Mouse (Mus musculus) Muller cell, postnatal 12 days (primary cell): ENCODE data around the gene Atxn1.

Experiments used
- DNase-seq: peaks from one replicate; pipeline ENCODE4 v3.0.0-alpha.2; 2015; ENCODE audit errors: inconsistent ontology term

Atxn1 gene

GRCm38 (mm10) chr13:45577366-45577765, 387.4 kb downstream of the Atxn1 start:
- DNase-seq, result no peak

- DNase-seq, result peak; percentile 64
Measured at GRCm38 (mm10) chr13:45576185-45576584, 388.6 kb downstream of the Atxn1 start.

GRCm38 (mm10) chr13:45572768-45573167, 392.0 kb downstream of the Atxn1 start:
- no peak for DNase-seq

GRCm38 (mm10) chr13:45571795-45572262, 393.0 kb downstream of the Atxn1 start:
- peak; percentile 64 for DNase-seq

- DNase-seq, result peak; percentile 30
Measured at GRCm38 (mm10) chr13:45569932-45570331, 394.9 kb downstream of the Atxn1 start.

- no peak for DNase-seq
Measured at GRCm38 (mm10) chr13:45564946-45565345, 399.9 kb downstream of the Atxn1 start.

GRCm38 (mm10) chr13:45562011-45562410, 402.8 kb downstream of the Atxn1 start:
- DNase-seq, result peak; percentile 71

GRCm38 (mm10) chr13:45560543-45560942, 404.3 kb downstream of the Atxn1 start:
- no peak for DNase-seq

GRCm38 (mm10) chr13:45559258-45559657, 405.6 kb downstream of the Atxn1 start:
- no peak for DNase-seq

- DNase-seq, result no peak
Measured at GRCm38 (mm10) chr13:45558367-45558766, 406.4 kb downstream of the Atxn1 start.

GRCm38 (mm10) chr13:45553674-45554073, 411.1 kb downstream of the Atxn1 start:
- DNase-seq, result no peak

GRCm38 (mm10) chr13:45547549-45547948, 417.3 kb downstream of the Atxn1 start:
- DNase-seq, result no peak

- DNase-seq, result no peak
Measured at GRCm38 (mm10) chr13:45546946-45547345, 417.9 kb downstream of the Atxn1 start.

- DNase-seq, result no peak
Measured at GRCm38 (mm10) chr13:45545974-45546373, 418.8 kb downstream of the Atxn1 start.

- peak; percentile 80 for DNase-seq
Measured at GRCm38 (mm10) chr13:45539205-45539568, 425.6 kb downstream of the Atxn1 start.

- DNase-seq, result no peak
Measured at GRCm38 (mm10) chr13:45538532-45539204, 426.1 kb downstream of the Atxn1 start.

GRCm38 (mm10) chr13:45538091-45538490, 426.7 kb downstream of the Atxn1 start:
- no peak for DNase-seq

- DNase-seq, result no peak
Measured at GRCm38 (mm10) chr13:45537110-45537509, 427.7 kb downstream of the Atxn1 start.

GRCm38 (mm10) chr13:45535731-45536453, 428.9 kb downstream of the Atxn1 start:
- DNase-seq, result no peak

GRCm38 (mm10) chr13:45530754-45531153, 434.1 kb downstream of the Atxn1 start:
- peak; percentile 60 for DNase-seq

GRCm38 (mm10) chr13:45528787-45529186, 436.0 kb downstream of the Atxn1 start:
- DNase-seq, result no peak

GRCm38 (mm10) chr13:45527232-45527964, 437.4 kb downstream of the Atxn1 start:
- DNase-seq, result no peak
